Mouse (Mus musculus) forelimb bud, embryonic 11.5 days (tissue): ENCODE results near the gene Amotl1.

Experiments used
- DNase-seq: peaks from one replicate; pipeline ENCODE4 v3.0.0-alpha.2; 2012; ENCODE audit warnings: low read depth, low spot score

Amotl1 gene

DNA sequence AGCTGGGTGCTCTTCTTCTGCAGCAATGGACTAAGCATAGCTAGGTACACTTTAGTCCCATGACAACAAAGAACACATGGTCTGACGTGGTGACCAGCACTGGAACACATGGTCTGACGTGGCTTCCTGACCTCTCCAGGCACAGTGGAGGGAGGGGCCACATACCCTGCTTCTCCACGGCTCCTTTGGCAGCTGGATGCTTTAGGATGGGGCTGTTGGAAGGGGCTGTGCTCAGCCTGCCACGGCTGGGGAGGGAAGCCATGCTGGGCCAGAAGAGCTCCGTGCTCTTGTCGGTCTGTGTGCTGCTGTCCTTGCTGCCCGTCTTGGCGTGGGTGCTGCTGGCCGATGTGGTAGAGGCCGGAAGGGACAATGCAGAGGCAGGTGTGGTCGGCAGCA is 96.5 kb downstream of the Amotl1 start:
- DNase-seq, result no peak

DNA sequence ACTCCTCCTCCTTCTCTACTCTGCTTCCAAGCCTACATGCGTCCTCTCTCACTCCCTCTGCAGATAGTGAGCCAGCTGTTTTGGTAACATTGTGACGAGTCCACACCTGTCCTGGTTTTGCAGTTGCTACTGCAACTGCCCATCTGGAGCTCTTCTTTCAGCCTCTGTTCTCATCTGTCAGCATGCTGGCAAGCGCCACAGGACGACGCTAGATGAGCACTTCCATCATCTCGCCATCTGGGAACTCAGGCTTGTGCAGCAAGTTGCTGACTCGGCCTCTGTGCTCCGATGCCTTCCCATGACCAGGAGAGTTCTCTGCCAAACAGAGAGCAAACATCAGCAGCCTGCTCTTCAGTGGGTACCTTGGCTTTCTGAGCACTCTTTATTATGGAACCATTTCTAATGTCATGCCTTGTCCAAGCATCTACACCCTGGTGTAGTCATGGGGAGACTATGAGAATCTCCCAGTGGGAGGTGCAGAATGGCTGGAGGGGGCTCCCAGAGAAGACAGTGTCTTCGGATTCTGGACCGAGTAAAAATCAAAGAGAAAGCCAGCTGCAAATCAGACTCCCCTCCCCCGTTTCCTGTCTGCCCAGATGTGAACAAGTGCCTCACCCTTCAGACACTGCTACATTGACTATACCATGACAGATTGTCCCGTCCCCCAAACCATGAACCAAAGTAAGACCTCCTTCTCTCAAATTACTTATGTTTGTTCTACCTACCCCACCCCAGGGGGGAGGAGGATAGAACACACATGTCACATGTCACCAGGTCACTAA is 97.1 kb downstream of the Amotl1 start:
- no peak for DNase-seq

DNA sequence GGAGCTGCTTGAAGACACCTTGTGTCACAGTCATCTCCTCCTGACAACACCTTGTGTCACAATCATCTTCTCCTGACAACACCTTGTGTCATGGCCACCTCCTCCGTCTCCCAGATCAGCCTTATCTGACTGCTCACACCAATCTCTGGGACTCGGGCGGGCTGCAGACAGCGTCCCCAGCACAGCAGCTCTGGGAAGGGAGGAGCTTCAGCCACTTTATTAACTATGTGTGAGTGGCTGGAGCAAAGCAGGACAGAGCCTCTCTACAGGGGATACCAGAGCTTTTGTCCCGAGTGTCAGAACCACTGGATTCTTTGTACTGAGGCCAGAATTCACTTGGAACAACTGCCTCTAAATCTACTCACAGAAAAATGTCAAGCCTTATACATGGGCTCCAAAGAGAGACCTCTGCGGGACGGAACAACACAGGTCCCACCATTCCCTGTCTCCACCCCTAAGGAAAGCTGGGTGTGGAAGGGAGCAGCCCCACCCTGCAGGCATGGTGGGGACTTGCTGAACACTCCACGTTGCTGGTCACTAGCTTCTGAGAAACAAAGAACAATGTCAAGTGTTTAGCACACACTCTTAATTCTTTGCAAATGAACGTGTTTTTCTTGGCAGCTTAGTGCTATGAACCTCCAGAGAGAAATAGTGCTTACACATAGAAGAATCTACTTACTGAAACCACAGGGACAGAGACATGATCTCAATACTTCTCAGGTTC is 100.7 kb downstream of the Amotl1 start:
- DNase-seq, result no peak

DNA sequence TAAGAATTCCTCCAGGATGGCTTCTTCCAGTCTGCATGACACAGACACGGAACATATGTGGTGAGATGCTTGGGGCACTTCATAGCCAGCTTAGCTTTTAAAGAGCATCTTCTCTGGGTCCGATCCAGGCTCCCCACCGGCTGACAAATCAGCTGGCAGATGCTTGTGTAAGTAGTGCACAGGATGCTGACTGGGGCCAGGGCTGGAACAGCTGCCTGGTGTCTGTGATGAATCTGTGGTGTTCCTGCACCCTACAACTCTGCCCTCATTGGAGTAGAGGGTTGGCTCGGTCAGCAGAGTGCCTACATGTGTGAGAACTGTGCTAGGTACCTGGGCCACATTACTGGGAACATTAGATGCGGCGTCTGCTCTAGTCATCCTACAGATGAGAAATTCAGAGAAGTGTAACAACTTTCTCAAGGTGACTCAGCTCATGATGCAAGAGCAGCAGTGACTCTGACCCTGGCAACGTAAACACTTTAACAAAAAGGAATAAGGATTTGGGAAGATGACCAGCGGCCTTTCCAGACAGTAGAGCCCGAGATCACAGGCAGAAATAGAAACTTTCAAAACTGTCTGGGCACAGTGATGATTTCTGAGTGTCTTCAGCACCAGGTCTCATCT is 109.9 kb downstream of the Amotl1 start:
- no peak for DNase-seq

DNA sequence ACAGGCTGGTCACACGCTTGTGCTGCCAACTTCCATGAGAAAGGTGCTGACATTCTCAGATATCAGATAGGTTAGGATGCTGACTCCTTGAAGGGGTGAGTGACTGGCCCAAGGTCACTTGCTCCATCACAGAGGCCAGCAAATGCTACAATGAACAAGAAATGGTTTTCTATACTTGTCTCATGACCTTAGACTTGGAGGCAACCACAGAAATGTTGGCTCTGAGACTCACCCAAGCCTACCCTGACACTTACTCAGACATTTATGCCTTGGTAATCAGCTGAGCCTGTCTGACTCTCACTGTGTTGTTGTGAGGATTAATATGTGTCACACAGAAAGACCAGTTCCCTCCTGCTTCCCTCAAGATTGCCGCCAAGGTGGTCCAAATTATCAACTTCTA is 111.2 kb downstream of the Amotl1 start:
- no peak for DNase-seq

DNA sequence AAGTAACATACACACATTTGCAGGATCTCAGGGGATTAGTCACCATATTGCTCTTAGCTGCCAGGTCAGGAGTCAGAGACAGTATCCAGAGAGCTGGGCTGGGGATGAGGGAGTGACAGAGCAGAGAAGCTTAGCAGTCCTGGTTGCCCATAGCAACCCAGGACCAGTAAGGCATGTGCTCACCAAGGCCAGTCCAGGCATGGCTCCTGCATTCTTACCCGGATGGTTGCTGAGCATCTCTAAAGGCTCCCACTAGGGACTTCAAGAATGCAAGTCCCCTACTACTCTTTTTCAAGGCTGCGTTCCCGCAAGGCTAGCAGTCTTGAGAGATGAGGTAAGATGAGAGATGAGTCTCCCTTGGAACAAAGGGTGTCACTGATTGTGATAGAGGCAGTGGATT is 112.6 kb downstream of the Amotl1 start:
- DNase-seq, result no peak

DNA sequence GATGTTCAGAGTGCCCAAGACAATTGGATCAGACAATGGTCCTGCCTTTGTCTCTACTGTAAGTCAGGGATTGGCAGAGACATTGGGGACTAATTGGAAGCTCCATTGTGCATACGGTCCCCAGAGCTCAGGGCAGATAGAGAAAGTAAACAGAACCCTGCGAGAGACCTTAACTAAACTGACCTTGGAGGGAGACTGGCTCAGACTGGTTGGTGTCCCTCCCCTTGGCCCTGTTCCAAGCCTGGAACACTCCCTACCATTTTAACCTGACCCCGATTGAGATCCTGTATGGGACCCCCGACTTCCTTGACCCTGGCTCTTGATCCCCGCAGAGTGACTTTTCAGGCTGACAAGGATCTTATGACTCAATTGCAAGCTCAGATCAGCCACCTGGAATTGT is 114.9 kb downstream of the Amotl1 start:
- no peak for DNase-seq

DNA sequence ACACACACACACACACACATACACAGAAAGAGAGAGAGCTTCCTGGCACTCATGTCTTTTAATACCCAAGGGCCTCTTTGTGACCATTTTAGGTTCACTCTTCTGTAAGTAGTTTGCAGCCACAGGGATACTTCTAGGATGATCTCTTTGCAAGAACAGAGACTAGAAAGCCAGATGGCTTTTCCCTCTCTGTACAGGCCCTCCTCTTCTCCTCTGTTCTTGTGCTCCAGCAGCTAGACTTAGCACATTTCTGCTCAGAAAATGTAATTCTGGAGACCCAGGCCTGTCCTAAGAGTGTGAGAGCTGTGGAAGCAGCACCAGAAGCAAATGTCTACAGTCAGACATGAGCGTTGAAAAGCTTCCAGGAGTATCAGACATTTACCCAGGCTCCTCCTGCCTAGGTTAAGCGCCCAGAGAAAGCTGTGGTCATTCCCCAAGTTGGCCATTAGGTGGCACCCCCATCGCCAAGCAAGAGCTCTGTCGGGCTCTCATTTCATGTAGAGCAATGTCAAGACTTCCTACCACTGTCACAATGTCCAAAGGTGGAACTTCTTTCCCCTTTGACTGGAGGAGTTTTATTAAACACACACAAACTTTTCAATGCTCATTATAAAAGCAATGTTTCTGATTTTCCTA is 121.3 kb downstream of the Amotl1 start:
- peak; percentile 71 for DNase-seq

DNA sequence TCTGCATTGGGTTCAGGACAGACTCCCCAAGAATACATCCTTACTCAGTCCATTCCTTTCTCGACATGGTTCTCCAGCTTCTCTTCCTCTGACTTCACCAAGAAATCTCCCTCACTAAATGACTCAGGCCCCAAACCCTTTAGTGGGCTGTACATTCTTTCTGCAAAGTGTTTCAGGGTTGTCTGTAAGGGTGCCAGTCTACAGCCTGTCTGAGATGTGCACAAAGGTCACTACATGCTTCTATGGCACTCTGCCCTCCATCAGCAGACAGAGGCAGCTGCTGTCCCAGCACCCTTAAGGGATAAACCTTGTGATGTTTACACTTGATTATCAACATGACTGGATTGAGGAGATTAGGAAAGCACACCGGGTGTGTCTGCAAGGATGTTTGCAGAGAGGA is 123.2 kb downstream of the Amotl1 start:
- no peak for DNase-seq

DNA sequence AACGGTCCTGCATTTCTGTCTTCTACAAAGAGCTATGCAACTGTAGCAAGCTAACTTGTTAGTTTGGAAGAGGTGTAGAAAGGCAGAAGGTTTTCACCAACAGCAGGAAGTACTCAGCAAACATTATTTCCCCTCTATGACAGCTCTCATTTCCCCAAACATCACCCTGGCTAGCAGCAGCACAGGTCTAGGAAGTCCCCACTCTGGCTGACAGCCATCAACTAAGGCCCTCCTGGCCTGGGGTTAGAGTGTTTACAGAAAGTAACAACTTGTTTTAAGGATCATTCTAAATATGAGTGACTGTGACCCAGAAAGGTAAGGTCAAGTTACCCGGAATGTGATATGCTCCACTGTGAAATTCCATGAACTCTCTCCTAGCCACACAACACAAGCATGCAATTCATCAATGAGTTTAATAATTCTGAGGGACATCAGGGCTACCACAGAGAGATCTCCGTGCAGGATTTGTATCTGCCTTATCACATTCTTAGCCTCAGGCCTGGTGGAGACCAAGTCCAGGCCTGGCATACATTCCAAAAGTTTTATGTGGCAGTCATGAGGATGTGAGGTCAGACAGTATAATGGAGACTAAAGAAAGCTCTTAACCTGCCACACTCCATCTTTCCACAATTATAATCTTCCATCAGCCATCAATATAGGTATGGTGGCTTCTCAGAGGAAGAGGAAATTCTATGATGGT is 123.7 kb downstream of the Amotl1 start:
- DNase-seq, result no peak

DNA sequence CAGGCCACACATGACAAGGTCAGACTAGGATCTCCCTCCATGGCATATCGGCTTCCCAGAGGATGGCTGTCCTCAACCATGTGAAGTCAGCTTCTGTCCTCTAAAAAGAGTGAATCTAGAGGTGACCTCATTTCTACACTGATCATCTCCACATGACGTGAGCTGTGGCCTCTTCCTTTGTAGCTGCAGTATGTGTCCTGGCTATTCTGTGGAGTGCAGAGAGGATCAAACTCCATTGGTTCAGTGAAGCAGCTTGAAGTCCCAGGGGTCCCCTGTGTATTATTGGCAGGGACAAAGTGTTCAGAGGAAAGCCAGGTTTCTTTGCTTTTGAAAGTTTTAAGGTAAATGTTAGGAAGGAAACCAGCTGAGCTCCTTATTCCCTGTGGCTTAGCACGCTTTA is 126.8 kb downstream of the Amotl1 start:
- DNase-seq, result no peak

DNA sequence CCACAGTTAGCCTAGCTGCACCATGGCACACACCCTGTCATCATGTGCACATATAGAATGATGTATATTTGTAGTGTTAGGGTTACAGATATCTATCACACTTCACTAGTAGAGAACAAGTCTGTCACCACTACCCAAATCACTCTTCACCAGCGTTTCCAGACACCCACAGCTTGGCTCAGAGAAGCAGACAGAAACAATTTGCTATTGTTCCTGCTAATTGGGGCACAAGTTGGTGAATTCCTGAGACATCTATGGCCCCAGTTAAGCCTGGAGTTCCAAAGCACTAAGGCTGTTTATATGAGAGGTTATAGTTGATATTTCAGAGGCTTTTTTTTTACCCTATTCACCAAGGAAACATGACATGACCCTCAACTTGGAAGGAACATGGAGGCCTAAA is 127.6 kb downstream of the Amotl1 start:
- no peak for DNase-seq

DNA sequence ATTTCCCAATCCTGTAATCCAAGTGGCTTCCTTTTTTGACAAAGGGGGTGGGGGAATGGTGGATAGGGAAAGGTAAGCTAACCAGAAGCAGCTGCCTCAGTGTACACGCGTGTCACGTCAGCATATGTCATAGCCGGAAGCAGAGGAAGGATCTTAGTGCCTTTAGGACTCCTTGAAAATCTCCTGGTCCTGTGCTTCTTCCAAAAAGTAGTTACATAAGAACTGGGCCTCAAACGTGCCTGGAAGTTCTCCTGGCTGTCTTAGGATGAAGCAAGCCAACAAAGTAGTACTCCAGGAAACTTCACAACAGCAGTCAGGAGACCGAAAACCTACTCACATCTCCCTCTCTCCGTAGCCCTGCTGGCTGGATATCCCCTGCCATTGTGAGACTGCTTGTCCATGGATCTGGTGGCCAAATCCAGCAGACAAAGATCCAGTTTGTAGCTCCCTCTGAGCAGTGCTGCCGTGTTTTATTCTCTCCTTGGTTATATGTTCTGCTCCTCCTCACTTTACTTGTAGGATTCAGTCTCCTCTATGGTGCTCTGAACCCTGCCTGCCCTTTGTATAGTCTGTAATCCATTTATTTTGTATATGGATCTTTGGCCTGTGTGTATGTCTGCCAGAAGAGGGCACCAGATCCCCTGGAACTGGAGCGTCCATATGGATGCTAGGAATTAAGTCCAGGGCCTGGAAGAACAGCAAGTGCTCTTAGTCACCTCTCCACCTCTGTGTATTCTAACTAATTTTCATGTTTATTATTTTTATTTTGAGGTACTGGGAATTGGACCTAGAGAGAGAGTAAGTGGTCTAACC is 132.0 kb downstream of the Amotl1 start:
- peak; percentile 68 for DNase-seq

DNA sequence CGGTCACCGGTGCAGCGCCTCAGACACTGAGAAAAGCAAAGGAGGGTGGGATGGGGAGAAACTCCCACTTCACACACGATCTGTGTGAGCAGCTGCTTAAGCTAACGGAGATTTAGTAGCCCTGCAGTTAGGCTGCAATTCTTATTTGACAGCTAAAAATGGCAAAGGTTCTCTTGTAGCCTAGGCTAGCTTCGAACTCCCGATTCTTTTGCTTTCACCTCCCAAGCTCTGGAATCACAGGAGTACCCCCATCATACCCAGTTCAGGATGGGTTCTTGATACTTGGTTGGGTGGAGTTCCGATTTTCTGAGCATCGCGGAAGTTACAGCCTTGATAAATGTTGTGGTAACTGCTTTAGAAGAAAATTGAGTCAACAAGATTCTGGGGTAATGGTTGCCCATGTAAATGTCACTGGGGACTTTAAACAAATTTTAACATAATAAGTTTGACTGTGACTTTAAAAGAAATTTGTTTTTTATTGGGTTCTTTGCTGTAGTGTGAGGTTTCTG is 143.9 kb downstream of the Amotl1 start:
- DNase-seq, result peak; percentile 9

DNA sequence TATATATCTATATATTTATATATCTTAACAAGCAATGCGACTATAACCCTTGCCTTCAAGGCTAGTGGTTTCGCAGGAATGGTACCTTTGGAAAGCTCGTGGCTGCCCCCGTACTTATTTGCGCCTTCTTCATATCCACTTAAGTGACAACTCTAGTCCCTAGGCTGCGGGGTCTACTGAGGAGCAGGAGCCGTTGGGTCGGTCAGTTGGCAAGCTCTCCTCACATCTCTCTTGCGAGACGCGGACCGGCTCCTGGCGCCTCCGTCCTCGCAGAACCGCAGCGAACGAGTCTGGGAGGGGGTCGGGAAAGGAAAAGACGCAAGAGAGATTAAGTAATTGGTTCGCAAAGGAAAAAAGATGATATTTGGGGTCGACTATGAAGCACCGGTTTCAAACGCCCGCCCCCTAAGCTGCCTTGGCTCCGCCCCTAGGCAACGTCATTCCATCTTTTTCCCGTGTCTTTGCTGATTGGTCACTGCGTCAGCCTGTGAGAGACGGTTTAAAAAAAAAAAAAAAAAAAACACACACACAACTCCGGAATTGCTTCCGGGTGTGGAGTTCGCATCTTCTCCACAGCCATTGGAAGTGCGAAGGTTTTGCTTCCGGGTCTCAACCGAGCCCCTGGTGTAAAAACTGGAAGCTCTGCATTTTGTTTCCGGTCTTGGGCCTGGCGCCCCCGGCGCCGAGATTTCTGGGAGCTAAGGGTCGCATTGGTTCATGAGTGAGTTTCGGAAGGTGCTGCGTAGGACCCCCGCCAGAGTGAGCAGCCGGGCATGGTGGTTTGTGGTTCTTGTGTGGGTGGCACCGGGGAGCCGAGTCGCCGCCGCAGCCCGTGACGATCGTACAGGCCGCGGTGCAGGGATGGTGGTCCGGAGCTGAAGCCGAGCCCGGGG is 144.6 kb downstream of the Amotl1 start, which contains the start of the genes Kdm4d and Cwc15:
Gene Kdm4d, minus strand, starts transcription at position 460 of the 893 bp plus-strand sequence.
Gene Cwc15, plus strand, starts transcription at position 595 of the 893 bp plus-strand sequence.
- peak; percentile 97 for DNase-seq

DNA sequence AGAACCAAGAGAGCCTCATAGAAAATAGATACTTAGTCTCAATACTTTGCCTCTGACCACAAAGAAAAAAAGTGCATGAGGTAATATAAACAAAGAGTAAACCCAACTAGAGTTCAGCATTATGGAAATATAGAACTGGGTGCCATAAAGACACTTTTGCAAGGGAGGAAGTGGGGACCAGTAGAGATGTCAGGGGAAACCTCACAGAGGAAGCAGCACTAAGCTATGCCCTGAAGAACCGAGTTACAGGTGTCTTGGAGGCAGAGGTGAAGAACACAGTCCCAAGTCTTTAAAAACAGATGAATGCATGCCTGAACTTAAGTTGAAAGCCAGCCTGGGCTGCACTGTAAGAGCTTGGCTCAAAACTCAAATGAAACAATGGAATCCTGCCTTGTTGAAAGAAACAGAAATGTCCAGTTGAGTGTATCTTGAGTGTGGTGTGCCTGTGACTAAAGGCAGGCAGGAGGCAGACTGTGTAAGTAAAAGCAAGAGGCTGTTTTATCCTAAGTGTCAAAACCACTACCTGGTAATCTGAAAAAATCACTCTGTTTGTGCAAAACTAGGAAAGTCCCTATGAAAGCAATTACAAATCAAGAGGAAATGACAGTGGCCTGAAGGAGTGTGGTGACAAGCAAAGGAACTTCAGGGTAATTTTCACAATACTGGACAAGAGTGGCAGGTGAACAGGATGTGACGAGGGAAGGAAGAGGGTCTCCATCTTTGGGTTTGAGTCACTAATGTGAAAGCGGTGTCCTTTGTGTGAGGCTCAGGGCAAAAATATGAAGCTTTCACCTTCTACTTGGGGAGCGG is 145.8 kb downstream of the Amotl1 start:
- DNase-seq, result no peak
